Mouse (Mus musculus) telencephalon, adult 2 months (tissue): Measurements from ENCODE around the gene Dusp14.

Source experiments
- DNase-seq: peaks from one replicate; pipeline ENCODE4 v3.0.0-alpha.2; 2011; ENCODE audit warnings: low read depth, low spot score

Dusp14 gene

GRCm38 (mm10) chr11:84066927-84067645 lies 2.0 kb downstream of the Dusp14 start:
- DNase-seq: peak; percentile 82

- DNase-seq: no peak
Measured at GRCm38 (mm10) chr11:84066071-84066481, 3.0 kb downstream of the Dusp14 start.

GRCm38 (mm10) chr11:84063631-84064209 lies 5.3 kb downstream of the Dusp14 start:
- DNase-seq: no peak

- no peak for DNase-seq
Measured at GRCm38 (mm10) chr11:84062805-84063204, 6.3 kb downstream of the Dusp14 start.

DNA sequence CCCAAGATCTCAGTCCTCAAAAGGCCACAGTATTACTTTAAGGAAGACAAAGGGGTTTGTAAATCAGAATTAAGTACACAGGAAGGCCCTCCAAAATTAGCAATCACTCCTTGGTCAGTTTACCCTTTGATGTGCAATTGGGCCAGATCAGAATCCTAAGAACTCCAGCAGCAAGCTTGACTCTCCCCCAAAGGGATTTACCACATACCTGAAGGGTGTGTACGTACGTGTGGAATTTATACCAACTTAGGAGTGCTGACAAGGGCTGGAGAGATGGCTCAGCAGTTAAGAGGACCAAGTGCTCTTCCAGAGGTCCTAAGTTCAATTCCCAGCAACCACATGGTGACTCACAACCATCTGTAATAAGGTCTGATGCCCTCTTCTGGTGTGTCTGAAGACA lies 7.2 kb downstream of the Dusp14 start:
- no peak for DNase-seq

DNA sequence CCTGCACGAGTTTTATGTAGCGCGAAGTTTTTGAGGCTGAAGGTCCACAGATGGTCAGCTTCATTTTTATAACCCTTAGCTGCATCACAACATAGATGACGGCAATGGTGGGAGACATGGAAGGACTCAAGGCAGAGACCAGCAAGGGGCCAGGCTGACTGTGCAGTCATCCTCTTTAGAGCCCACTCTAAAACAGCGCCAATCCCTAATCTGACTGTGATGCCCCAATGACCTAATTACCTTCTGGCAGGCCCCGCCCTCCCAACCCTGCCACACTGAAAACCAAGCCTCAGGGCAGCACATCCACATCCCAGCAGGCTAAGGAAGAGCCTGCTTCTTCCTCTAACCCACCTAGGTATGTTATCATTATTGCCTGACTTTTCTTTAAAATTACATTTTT lies 8.4 kb downstream of the Dusp14 start:
- DNase-seq: no peak

- no peak for DNase-seq
Measured at GRCm38 (mm10) chr11:84059784-84060183, 9.3 kb downstream of the Dusp14 start.

- DNase-seq: no peak
Measured at GRCm38 (mm10) chr11:84057418-84057817, 11.6 kb downstream of the Dusp14 start.

GRCm38 (mm10) chr11:84053524-84054163 lies 15.4 kb downstream of the Dusp14 start:
- DNase-seq: no peak

DNA sequence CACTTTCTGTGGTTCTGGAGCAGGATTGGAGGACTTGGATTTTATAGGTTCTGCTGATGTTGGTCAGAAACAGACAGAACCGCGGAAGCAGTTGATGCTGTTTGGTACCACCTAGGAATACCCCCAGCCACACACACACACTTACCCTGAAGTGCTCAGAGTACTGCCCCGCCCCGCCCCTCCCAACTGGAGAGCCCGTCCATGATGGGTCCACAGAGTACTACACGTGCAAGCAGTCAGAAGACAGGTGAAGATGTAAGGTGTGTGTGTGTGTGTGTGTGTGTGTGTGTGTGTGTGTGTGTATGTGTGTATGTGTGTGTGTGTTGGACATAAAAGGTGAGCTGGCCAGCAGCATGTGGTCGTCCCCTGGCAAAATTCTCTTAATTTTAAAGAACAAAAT lies 16.0 kb downstream of the Dusp14 start:
- no peak for DNase-seq

DNA sequence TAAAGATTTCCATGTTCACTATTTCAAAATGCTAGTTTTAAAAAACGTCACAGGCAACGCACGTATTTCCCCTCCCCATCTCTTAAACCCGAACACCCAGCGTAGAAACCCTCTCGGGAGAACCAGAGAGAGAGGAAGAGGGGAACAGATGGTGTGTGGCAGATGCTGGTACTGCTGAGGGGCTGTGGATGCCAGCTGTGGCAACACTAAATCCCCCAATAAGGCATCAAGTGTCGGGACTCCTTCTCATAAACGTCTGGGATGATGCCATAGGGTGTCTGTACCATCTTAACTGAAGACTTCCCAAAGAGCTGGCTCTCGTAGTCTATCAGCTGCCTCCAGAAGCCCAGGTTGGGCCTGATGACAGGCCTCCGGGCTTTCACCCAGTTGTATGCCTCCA lies 20.6 kb downstream of the Dusp14 start:
- DNase-seq: no peak

GRCm38 (mm10) chr11:84047270-84047669 lies 21.8 kb downstream of the Dusp14 start:
- DNase-seq: no peak

DNA sequence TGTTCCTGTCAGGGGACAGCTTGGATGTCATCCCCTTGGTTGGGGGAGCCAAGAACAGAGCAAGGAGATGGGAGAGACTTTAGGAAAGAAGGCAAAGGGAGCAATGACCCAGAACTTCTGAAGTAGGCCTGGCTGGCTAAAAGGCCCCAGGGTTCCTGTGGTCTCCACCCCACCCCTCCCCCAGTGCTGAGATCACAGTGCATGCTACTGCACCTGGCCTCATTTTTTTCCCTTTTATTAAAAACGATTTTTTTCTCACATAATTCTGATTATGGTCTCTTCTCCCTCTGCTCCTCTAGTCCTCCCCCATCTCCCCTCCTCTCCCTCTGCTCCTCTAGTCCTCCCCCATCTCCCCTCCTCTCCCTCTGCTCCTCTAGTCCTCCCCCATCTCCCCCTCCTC lies 24.1 kb downstream of the Dusp14 start:
- no peak for DNase-seq

- DNase-seq: peak; percentile 87
Measured at GRCm38 (mm10) chr11:84042808-84043762, 26.0 kb downstream of the Dusp14 start.

DNA sequence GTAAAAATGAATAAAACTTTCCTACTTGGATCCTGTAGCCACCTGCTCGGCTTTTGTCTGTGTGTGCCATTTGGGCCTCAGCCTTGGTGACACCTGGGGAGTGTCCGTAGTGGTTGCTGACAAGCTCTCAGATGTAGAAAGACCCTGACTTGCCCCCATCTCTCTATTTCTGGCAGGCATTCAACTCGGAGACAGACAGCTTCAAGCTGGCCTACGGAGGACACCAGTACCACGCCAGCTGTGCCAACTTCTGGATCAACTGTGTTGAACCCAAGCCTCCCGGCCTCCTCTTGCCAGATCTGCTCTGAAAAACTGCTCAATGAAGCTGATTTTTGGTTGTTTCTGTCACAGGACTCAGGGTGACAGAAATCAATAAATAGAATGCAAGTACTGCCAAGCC lies 28.4 kb downstream of the Dusp14 start:
- DNase-seq: no peak

- no peak for DNase-seq
Measured at GRCm38 (mm10) chr11:84033671-84034070, 35.4 kb downstream of the Dusp14 start.

DNA sequence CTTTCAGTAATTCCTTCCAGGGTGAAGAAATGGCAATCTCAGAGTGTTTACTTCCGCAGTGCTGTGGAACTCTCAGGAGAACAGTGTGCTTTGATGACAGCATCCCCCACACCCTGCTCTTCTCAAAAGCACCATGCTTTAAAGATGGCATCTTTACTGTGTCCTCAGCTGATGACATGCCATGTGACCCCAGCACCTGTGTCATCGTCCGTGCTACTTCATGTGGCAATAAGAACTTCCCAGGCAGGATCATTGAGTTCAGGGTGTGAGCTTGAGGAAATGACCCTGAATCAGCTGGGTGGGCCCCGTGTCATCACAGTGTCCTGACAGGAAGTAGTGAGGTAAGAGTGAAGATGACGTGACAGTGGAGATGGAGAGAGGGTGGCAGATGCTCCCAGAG lies 36.5 kb downstream of the Dusp14 start:
- DNase-seq: no peak

DNA sequence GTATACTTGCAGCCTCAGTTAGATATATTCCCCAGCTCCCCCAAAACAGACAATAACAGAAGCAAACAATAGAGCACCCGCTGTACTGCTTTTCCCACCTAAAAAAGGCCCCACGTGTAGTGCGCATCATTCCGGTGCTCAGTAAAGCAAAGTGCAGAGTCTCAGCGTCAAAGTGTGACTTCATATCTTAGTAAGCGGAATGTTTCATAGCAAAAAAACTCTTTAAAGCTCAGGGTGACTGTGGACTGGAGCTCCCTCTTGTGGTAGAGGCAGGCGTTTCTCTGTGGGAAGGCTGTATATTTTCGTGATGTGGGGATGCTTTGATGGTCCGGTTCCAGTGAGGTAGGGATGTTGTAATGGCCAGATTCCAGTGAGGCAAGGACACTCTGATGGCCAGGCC lies 37.1 kb downstream of the Dusp14 start:
- DNase-seq: no peak

GRCm38 (mm10) chr11:84028271-84029028 lies 40.6 kb downstream of the Dusp14 start:
- DNase-seq: no peak

GRCm38 (mm10) chr11:84027231-84027630 lies 41.8 kb downstream of the Dusp14 start:
- DNase-seq: no peak
